Mouse (Mus musculus): Measurements from ENCODE around the gene Olfr1015.

GRCm38 (mm10) chr2:85792331-85792730, 10.5 kb downstream of the Olfr1015 start:
- TF ChIP-seq GATA1 (IDR thresholded peaks at IDR 0.05; ENCODE audit: borderline replicate concordance, low read length) (no peak), FLI1 (IDR thresholded peaks at IDR 0.05; ENCODE audit: low read length) (no peak)

Data from megakaryocyte, embryonic 14.5 days (primary cell).